Mouse (Mus musculus) bone marrow, adult 2 months (tissue): Measurements from ENCODE around the gene Pbld2. TPM values are rescaled to one million over a fixed set of nuclear protein-coding genes. Genes with fewer than 3 reads are reported as not detected.

ENCODE experiments used
- H3K27ac ChIP-seq: fragments of 200-500 bp; 2 replicates; pipeline ENCODE4 v1.5.1; 2012; ENCODE audit warnings: low read depth, mild to moderate bottlenecking, control low read depth, inconsistent platforms, low read length; ENCODE audit not compliant: control insufficient read depth, poor library complexity, insufficient read depth
- H3K4me1 ChIP-seq: fragments of 200-500 bp; 2 replicates; pipeline ENCODE4 v1.6.1; 2011; ENCODE audit warnings: low read length; ENCODE audit not compliant: control insufficient read depth, insufficient read depth
- H3K4me3 ChIP-seq: fragments of 200-500 bp; replicated peaks from 2 replicates; pipeline ENCODE3; 2011; ENCODE audit warnings: mild to moderate bottlenecking, low read depth, low read length, control low read depth; ENCODE audit not compliant: control insufficient read depth
- CTCF ChIP-seq: fragments of 200-500 bp; IDR thresholded peaks from 2 replicates; pipeline ENCODE4 v1.5.1; 2011; ENCODE audit warnings: low read length, control low read depth; ENCODE audit not compliant: control insufficient read depth, insufficient read depth
- POLR2A ChIP-seq: fragments of 200-500 bp; IDR thresholded peaks from 2 replicates; pipeline ENCODE4 v1.6.1; 2011; ENCODE audit warnings: low read depth, mild to moderate bottlenecking, control low read depth, low read length, borderline replicate concordance; ENCODE audit not compliant: control insufficient read depth
- WGBS: fragments of 180-500 bp; shearing (Covaris S2); methylation state at CpG from one replicate; pipeline ENCODE4 v1.1.7; 2018; 5-methylcytosine and 5-hydroxymethylcytosine counted together
- polyA plus RNA-seq: library from polyadenylated mRNA; stranded (reverse); fragments of >200 nt; gene quantifications from 2 replicates; pipeline ENCODE4 v1.2.4, GENCODE M21; 2011; ENCODE audit warnings: low replicate concordance; ENCODE audit not compliant: missing spikeins, insufficient read depth, insufficient read length

Pbld2 gene
- polyA plus RNA-seq, 1 experiment = 0.82 TPM

GRCm38 (mm10) chr10:63027376-63028161 lies 3.5 kb downstream of the Pbld2 start:
- H3K27ac ChIP-seq = no peak overlapping the region
- no peak overlapping the region for H3K4me3 ChIP-seq
- WGBS = 89% methylated on average over 10 of the region's 10 CpGs
- no peaks in the 10 kb centered on the region for H3K4me1 ChIP-seq
- TF ChIP-seq CTCF (no peak), POLR2A (no peak)

GRCm38 (mm10) chr10:63028396-63028795 lies 4.3 kb downstream of the Pbld2 start:
- Histone ChIP-seq H3K27ac (no peak overlapping the region), H3K4me1 (no peaks in the 10 kb centered on the region), H3K4me3 (no peak overlapping the region)
- 91% methylated on average over 4 of the region's 4 CpGs for WGBS
- TF ChIP-seq POLR2A (no peak), CTCF (no peak)

GRCm38 (mm10) chr10:63032267-63032666 lies 8.2 kb downstream of the Pbld2 start:
- 75% methylated on average over 3 of the region's 3 CpGs for WGBS
- Histone ChIP-seq H3K4me3 (no peak overlapping the region), H3K27ac (no peak overlapping the region), H3K4me1 (no peaks in the 10 kb centered on the region)
- no peak for TF ChIP-seq POLR2A
- TF ChIP-seq CTCF = no peak

- TF ChIP-seq POLR2A = no peak
- no peak for TF ChIP-seq CTCF
- WGBS = 69% methylated on average over 3 of the region's 3 CpGs
- H3K27ac ChIP-seq = no peak overlapping the region
- H3K4me1 ChIP-seq = no peaks in the 10 kb centered on the region
- no peak overlapping the region for H3K4me3 ChIP-seq
Measured at GRCm38 (mm10) chr10:63032956-63033355, 8.8 kb downstream of the Pbld2 start.

GRCm38 (mm10) chr10:63038571-63039320 lies 14.6 kb downstream of the Pbld2 start:
- TF ChIP-seq CTCF (no peak), POLR2A (no peak)
- 87% methylated on average over 14 of the region's 14 CpGs for WGBS
- no peaks in the 10 kb centered on the region for H3K4me1 ChIP-seq
- no peak overlapping the region for H3K27ac ChIP-seq
- H3K4me3 ChIP-seq = no peak overlapping the region

- 76% methylated on average over 5 of the region's 5 CpGs for WGBS
- no peak for TF ChIP-seq POLR2A
- no peak for TF ChIP-seq CTCF
- Histone ChIP-seq H3K27ac (no peak overlapping the region), H3K4me1 (no peaks in the 10 kb centered on the region), H3K4me3 (no peak overlapping the region)
Measured at GRCm38 (mm10) chr10:63039867-63040628, 15.9 kb downstream of the Pbld2 start.

- no peak overlapping the region for H3K27ac ChIP-seq
- H3K4me1 ChIP-seq = no peaks in the 10 kb centered on the region
- H3K4me3 ChIP-seq = no peak overlapping the region
- TF ChIP-seq POLR2A (no peak), CTCF (no peak)
- 61% methylated on average over 3 of the region's 3 CpGs for WGBS
Measured at GRCm38 (mm10) chr10:63043154-63043553, 19.0 kb downstream of the Pbld2 start.

GRCm38 (mm10) chr10:63047751-63048150 lies 23.6 kb downstream of the Pbld2 start:
- no peaks in the 10 kb centered on the region for H3K4me1 ChIP-seq
- 43% methylated on average over 8 of the region's 8 CpGs for WGBS
- no peak overlapping the region for H3K4me3 ChIP-seq
- no peak for TF ChIP-seq CTCF
- no peak overlapping the region for H3K27ac ChIP-seq
